Mouse (Mus musculus) ES-E14 (cell line): ENCODE measurements around the gene Zbtb8os. TPM values are rescaled to one million over a fixed set of nuclear protein-coding genes. Genes with fewer than 3 reads are reported as not detected.

Experiments used
- DNase-seq: peaks from one replicate; pipeline ENCODE4 v3.0.0-alpha.2; 2013; ENCODE audit warnings: low read depth, low spot score
- H3K27ac ChIP-seq: 2 replicates; pipeline ENCODE4 v1.5.1; 2012; ENCODE audit warnings: low read depth, mild to moderate bottlenecking, low read length, moderate library complexity, mixed read lengths; ENCODE audit not compliant: poor library complexity, insufficient read depth, severe bottlenecking
- H3K36me3 ChIP-seq: 2 replicates; pipeline ENCODE4 v1.6.1; 2012; ENCODE audit warnings: mild to moderate bottlenecking, low read length, moderate library complexity, mixed read lengths; ENCODE audit not compliant: control insufficient read depth, poor library complexity, insufficient read depth, severe bottlenecking
- H3K4me1 ChIP-seq, 2 experiments: fragments of 150-350 bp in 1 of 2; sonication (generic) in 1 of 2; 2 replicates each; pipeline ENCODE4 v1.6.1; 2012; ENCODE audit warnings: low read length in 2 of 2, mild to moderate bottlenecking in 1 of 2, mixed read lengths in 1 of 2; ENCODE audit not compliant: control insufficient read depth in 2 of 2, insufficient read depth in 2 of 2, poor library complexity in 1 of 2
- H3K4me3 ChIP-seq, 2 experiments: fragments of 150-350 bp in 1 of 2; sonication (generic) in 1 of 2; 2 replicates each; pipeline ENCODE4 v1.5.1; 2012; ENCODE audit warnings: low read length in 2 of 2, low read depth in 1 of 2, mild to moderate bottlenecking in 1 of 2, mixed read lengths in 1 of 2; ENCODE audit not compliant: insufficient read depth in 1 of 2, poor library complexity in 1 of 2, severe bottlenecking in 1 of 2
- H3K9ac ChIP-seq: 2 replicates; pipeline ENCODE4 v1.6.1; 2012; ENCODE audit warnings: low read depth, mild to moderate bottlenecking, low read length, mixed read lengths; ENCODE audit not compliant: poor library complexity, insufficient read depth, severe bottlenecking
- H3K9me3 ChIP-seq: fragments of 150-350 bp; sonication (generic); 2 replicates; pipeline ENCODE4 v1.6.1; 2012; ENCODE audit warnings: low read depth, mild to moderate bottlenecking, low read length; ENCODE audit not compliant: control insufficient read depth, insufficient read depth
- CHD2 ChIP-seq: IDR thresholded peaks from 2 replicates; pipeline ENCODE4 v1.6.1; 2014; ENCODE audit warnings: mild to moderate bottlenecking, low read depth, low read length, inconsistent platforms
- HCFC1 ChIP-seq: IDR thresholded peaks from 2 replicates; pipeline ENCODE4 v1.6.1; 2012; ENCODE audit warnings: low read length, inconsistent platforms, borderline replicate concordance; ENCODE audit not compliant: insufficient read depth
- MAFK ChIP-seq: IDR thresholded peaks from 2 replicates; pipeline ENCODE4 v1.6.1; 2014; ENCODE audit warnings: mild to moderate bottlenecking, low read depth, low read length, inconsistent platforms; ENCODE audit not compliant: insufficient read depth
- ZC3H11A ChIP-seq: IDR thresholded peaks from 2 replicates; pipeline ENCODE4 v1.6.1; 2012; ENCODE audit warnings: low read depth, mild to moderate bottlenecking, inconsistent platforms, low read length, borderline replicate concordance
- ZNF384 ChIP-seq: IDR thresholded peaks from 2 replicates; pipeline ENCODE4 v1.6.1; 2012; ENCODE audit warnings: low read depth, low read length, inconsistent platforms
- in situ Hi-C, 2 experiments: fragments of 600-800 bp; cut with MboI; formaldehyde crosslinking; loops; one replicate each; pipeline ENCODE4 v1.15.1; 2025; ENCODE audit warnings: low sequenced_read_pairs in 2 of 2, inconsistent platforms in 1 of 2; ENCODE audit not compliant: unreplicated experiment in 2 of 2
- total RNA-seq: library from RNA; depleted of rRNA; stranded (reverse); fragments of 300-350 nt; gene quantifications from 2 replicates; pipeline ENCODE4 v1.2.3, GENCODE M21; 2012

Gene Zbtb8os
- total RNA-seq, 1 experiment: 59.9 TPM

DNA sequence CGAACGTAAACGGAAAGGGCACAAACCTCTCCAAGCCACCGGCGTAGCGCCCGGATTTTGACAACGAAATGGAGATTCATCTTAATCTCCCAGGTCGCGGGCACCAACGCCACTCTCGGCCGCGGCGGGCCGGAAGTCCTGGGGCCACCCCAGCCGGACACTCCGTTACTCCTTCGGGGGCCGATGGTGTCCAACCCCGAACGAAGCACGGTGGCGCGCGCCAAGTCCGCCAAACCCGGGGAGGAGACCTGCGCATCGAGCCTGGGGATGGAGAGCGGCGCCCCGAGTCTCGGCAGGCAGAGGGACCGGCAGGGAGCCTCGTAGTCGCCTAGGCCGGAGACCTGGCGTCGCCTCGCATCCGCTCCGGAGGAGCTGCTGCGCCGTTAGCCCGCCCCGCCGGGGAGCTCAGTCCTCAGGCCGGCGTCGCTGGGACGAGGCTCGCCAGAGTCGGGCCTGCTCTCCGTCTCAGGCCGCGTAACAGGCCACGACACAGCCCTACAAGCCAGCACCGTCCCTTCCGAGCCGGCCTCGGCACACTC, 749 bp upstream of the Zbtb8os start:
- Histone ChIP-seq H3K27ac (peak overlapping the region; percentile 94), H3K4me1 (peaks cover 2% of the 10 kb centered on the region in 2 experiments; a peak in 2 of 4 replicates), H3K9ac (peak overlapping the region; percentile 100), H3K36me3 (peaks cover 17% of the 10 kb centered on the region), H3K9me3 (no peaks in the 10 kb centered on the region), H3K4me3 (peak overlapping the region; percentile 94 to 100)
- DNase-seq: no peak
- in situ Hi-C loops: no loop called here
- TF ChIP-seq HCFC1: 0 out of 2 replicates have a peak, but pooled peaks have one; percentile 36
- TF ChIP-seq ZC3H11A: no peak

DNA sequence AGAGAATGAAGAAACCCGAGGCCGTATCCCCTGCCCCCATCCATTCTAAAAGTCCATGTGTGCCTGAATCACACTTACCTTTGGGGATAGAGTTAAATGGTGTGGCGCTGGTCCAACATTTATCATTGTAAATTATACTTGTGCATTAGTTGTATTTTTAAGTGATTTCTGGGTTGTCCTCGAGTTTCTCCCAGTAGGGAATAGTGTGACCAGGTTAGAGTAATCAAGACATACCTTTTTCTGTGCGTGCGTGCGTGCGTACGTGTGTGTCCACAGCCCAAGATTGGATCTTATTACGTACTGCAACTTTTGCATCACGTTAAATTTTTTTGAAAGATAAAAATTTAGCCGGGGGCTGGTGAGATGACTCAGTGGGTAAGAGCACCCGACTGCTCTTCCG, 796 bp downstream of the Zbtb8os start:
- H3K4me1 ChIP-seq: peaks cover 0 to 2% of the 10 kb centered on the region in 2 experiments; a peak in 2 of 4 replicates
- peak overlapping the region; percentile 91 for H3K9ac ChIP-seq
- peak overlapping the region; percentile 81 to 88 for H3K4me3 ChIP-seq
- DNase-seq: no peak
- in situ Hi-C loops: no loop called here
- H3K27ac ChIP-seq: peak overlapping the region; percentile 99; the same call in 1 of the 2 replicates
- peaks cover 11% of the 10 kb centered on the region for H3K36me3 ChIP-seq
- H3K9me3 ChIP-seq: no peaks in the 10 kb centered on the region
- TF ChIP-seq CHD2 (no peak), ZNF384 (no peak), ZC3H11A (no peak), MAFK (no peak), HCFC1 (no peak)

DNA sequence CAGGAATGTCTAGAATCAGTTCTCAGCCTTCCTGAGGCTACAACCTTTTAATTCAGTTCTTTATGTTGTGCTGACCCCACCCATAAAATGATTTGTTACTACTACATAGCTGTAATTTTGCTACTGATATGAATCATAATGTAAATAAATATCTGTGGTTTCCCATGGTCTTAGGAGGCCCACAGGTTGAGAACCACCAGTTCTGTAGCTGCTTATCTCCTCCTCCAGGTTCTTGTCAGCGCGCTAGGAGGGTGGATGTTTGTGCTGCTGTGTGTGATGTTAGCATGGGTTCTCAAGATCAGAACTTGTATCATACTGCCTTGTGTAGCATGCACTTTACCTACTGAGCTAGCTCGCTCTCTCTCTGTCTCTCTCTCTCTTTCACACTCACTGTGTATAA, 4.2 kb downstream of the Zbtb8os start:
- H3K9ac ChIP-seq: no peak overlapping the region
- in situ Hi-C loops: no loop called here
- no peaks in the 10 kb centered on the region for H3K9me3 ChIP-seq
- no peak for DNase-seq
- no peak overlapping the region for H3K4me3 ChIP-seq
- H3K36me3 ChIP-seq: peaks cover 8% of the 10 kb centered on the region
- TF ChIP-seq ZNF384 (no peak), CHD2 (no peak), MAFK (no peak), ZC3H11A (no peak), HCFC1 (no peak)
- H3K4me1 ChIP-seq: no peaks in the 10 kb centered on the region
- H3K27ac ChIP-seq: no peak overlapping the region

DNA sequence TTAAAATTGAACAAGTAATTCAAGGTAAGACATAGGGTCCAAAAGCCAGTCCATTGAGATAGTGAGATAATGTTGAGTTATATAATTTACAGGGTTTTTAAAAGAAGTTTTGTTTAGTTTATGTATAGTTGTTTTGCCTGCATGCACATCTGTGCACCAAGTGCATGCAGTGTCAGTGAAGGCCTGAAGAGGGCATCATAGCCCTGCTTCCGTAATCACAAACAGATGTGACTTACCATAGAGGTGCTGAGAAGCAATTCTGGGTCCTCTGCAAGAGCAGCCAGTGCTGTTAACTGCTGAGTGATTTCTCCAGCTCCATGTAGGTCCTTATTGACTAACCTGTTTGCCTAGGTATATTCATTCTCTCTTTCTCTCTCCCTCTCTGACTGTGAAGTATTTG, 6.4 kb downstream of the Zbtb8os start:
- in situ Hi-C loops: no loop called here
- Histone ChIP-seq H3K4me1 (no peaks in the 10 kb centered on the region), H3K9ac (no peak overlapping the region), H3K27ac (no peak overlapping the region), H3K36me3 (peaks cover 11% of the 10 kb centered on the region), H3K4me3 (no peak overlapping the region), H3K9me3 (no peaks in the 10 kb centered on the region)
- no peak for TF ChIP-seq CHD2
- no peak for TF ChIP-seq ZC3H11A
- no peak for TF ChIP-seq HCFC1
- no peak for TF ChIP-seq ZNF384
- no peak for TF ChIP-seq MAFK
- DNase-seq: no peak

DNA sequence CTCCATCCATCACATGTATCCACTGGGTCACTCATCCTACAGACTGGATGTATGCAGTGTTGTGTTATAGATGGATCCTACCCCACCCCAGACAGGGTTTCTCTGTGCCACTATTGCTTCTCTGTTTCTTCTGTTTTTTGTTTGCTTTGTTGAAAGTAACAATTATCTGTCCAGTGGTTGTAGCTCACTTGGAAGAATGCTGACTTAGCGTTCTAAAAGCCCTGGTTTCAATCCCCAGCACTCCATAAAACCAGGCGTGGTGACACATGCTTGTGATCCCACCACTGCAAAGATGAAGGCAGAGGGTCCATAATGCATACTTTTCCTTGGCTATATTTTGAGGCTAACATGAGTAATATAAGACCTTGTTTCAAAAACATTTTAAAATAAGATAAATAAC, 7.2 kb downstream of the Zbtb8os start:
- no peak overlapping the region for H3K9ac ChIP-seq
- H3K27ac ChIP-seq: no peak overlapping the region
- peaks cover 10% of the 10 kb centered on the region for H3K36me3 ChIP-seq
- DNase-seq: no peak
- in situ Hi-C loops: no loop called here
- no peak for TF ChIP-seq ZC3H11A
- TF ChIP-seq MAFK: peak; percentile 75
- TF ChIP-seq CHD2: no peak
- no peak for TF ChIP-seq ZNF384
- no peak for TF ChIP-seq HCFC1
- H3K4me1 ChIP-seq: no peaks in the 10 kb centered on the region
- H3K4me3 ChIP-seq: no peak overlapping the region
- H3K9me3 ChIP-seq: no peaks in the 10 kb centered on the region
